Mouse (Mus musculus) heart, embryonic 14.5 days (tissue): ENCODE results near the gene Thoc2. TPM values are rescaled to one million over a fixed set of nuclear protein-coding genes. Genes with fewer than 3 reads are reported as not detected.

Experiments used
- ATAC-seq: fragments of 200-750 bp; cut with Nextera tagmentation; 2 replicates; pipeline ENCODE4 v1.8.0; 2017; ENCODE audit warnings: low read depth, moderate TSS enrichment; ENCODE audit not compliant: insufficient number of reproducible peaks, insufficient read depth, low FRiP score
- H3K27ac ChIP-seq, 2 experiments: fragments of 200-500 bp in 1 of 2; fragments of 300-500 bp in 1 of 2; sonication (generic) in 1 of 2; replicated peaks in 1 of 2; 2 replicates each; pipeline ENCODE4 v1.5.1; 2012 to 2014; ENCODE audit warnings: low read depth in 2 of 2, low read length in 2 of 2, control low read depth in 1 of 2, mild to moderate bottlenecking in 1 of 2, mixed read lengths in 1 of 2; ENCODE audit not compliant: control insufficient read depth in 1 of 2, insufficient read depth in 1 of 2
- H3K27me3 ChIP-seq: fragments of 300-500 bp; sonication (generic); 2 replicates; pipeline ENCODE4 v1.6.1; 2014; ENCODE audit warnings: mild to moderate bottlenecking, low read length, control low read depth; ENCODE audit not compliant: control insufficient read depth, insufficient read depth
- H3K36me3 ChIP-seq: fragments of 300-500 bp; sonication (generic); 2 replicates; pipeline ENCODE4 v1.6.1; 2014; ENCODE audit warnings: mild to moderate bottlenecking, control low read depth, low read length, mixed read lengths; ENCODE audit not compliant: control insufficient read depth, insufficient read depth
- H3K4me1 ChIP-seq, 2 experiments: fragments of 200-500 bp in 1 of 2; fragments of 300-500 bp in 1 of 2; sonication (generic) in 1 of 2; 2 replicates each; pipeline ENCODE4 v1.6.1; 2012 to 2014; ENCODE audit warnings: low read length in 2 of 2, control low read depth in 1 of 2, mixed read lengths in 1 of 2; ENCODE audit not compliant: control insufficient read depth in 2 of 2, insufficient read depth in 2 of 2
- H3K4me2 ChIP-seq: fragments of 300-500 bp; sonication (generic); 2 replicates; pipeline ENCODE4 v1.6.1; 2014; ENCODE audit warnings: mild to moderate bottlenecking, low read length
- H3K4me3 ChIP-seq, 2 experiments: fragments of 200-500 bp in 1 of 2; fragments of 300-500 bp in 1 of 2; sonication (generic) in 1 of 2; 2 replicates each; pipeline ENCODE4 v1.5.1; 2012 to 2014; ENCODE audit warnings: low read length in 2 of 2, mild to moderate bottlenecking in 2 of 2, control low read depth in 1 of 2, low read depth in 1 of 2, moderate library complexity in 1 of 2; ENCODE audit not compliant: control insufficient read depth in 1 of 2, insufficient read depth in 1 of 2
- H3K9ac ChIP-seq: fragments of 300-500 bp; sonication (generic); 2 replicates; pipeline ENCODE4 v1.6.1; 2014; ENCODE audit warnings: mild to moderate bottlenecking, low read length
- H3K9me3 ChIP-seq: fragments of 300-500 bp; sonication (generic); 2 replicates; pipeline ENCODE4 v1.6.1; 2016; ENCODE audit warnings: low read length, control low read depth; ENCODE audit not compliant: control insufficient read depth
- WGBS: fragments of 180-500 bp; shearing (Covaris S2); extraction: QIAGEN DNeasy Blood & Tissue Kit; methylation state at CpG from one replicate; pipeline ENCODE4 v1.1.7; 2014; 5-methylcytosine and 5-hydroxymethylcytosine counted together
- microRNA-seq: library from miRNA; unstranded; fragments of <30 nt; microRNA quantifications from one replicate; pipeline ENCODE4, GENCODE M21; 2016
- polyA plus RNA-seq: library from polyadenylated mRNA; unstranded; fragments of >200 nt; fragmentation: Nextera tagmentation; extraction: Ambion mirVana; gene quantifications from 2 replicates; pipeline ENCODE4 v1.2.1, GENCODE M21; 2014

The Thoc2 gene
- polyA plus RNA-seq, 1 experiment from 2014 or later: 67.4 TPM

- peaks cover 6% of the 10 kb centered on the region for H3K36me3 ChIP-seq
- WGBS: 82% methylated on average over 6 of the region's 6 CpGs
- no peaks in the 10 kb centered on the region for H3K27me3 ChIP-seq
- no peaks in the 10 kb centered on the region for H3K4me1 ChIP-seq
- no peak for ATAC-seq
- H3K9ac ChIP-seq: no peak overlapping the region
- no peak overlapping the region for H3K27ac ChIP-seq
- H3K9me3 ChIP-seq: no peaks in the 10 kb centered on the region
- no peak overlapping the region for H3K4me2 ChIP-seq
- no peak overlapping the region for H3K4me3 ChIP-seq
Observed at GRCm38 (mm10) chrX:41793303-41793702, 127.2 kb downstream of the Thoc2 start.

Small RNA genes within 50 kb of the gene (microRNA-seq; reads per million reads assigned to microRNA genes)
- gene Gm44490: not detected

Other genes with a start within 250 kb of the Thoc2 start
- gene Xiap, start 139.0 kb upstream of the Thoc2 start, polyA plus RNA-seq: 16.8 and 16.9 TPM in 2 replicates
- gene Stag2, start 228.6 kb upstream of the Thoc2 start, polyA plus RNA-seq: 39.4 and 42.9 TPM in 2 replicates